Mouse (Mus musculus) neural tube, embryonic 11.5 days (tissue): ENCODE results near the gene Tomm20. TPM values are rescaled to one million over a fixed set of nuclear protein-coding genes. Genes with fewer than 3 reads are reported as not detected.

ENCODE experiments used
- ATAC-seq: fragments of 200-750 bp; cut with Nextera tagmentation; 2 replicates; pipeline ENCODE4 v1.8.0; 2017; ENCODE audit warnings: moderate number of reproducible peaks, mild to moderate bottlenecking, moderate TSS enrichment, moderate library complexity; ENCODE audit not compliant: insufficient read depth, low FRiP score, low TSS enrichment
- DNase-seq: peaks from one replicate; pipeline ENCODE4 v3.0.0-alpha.2; 2015; ENCODE audit warnings: low spot score
- H3K27ac ChIP-seq: fragments of 300-500 bp; sonication (generic); 2 replicates; pipeline ENCODE4 v1.5.1; 2014; ENCODE audit warnings: low read depth, mild to moderate bottlenecking, low read length
- H3K27me3 ChIP-seq: fragments of 300-500 bp; sonication (generic); 2 replicates; pipeline ENCODE4 v1.6.1; 2014; ENCODE audit warnings: mild to moderate bottlenecking, low read length, mixed read lengths; ENCODE audit not compliant: control insufficient read depth, insufficient read depth
- H3K36me3 ChIP-seq: fragments of 300-500 bp; sonication (generic); 2 replicates; pipeline ENCODE4 v1.6.1; 2014; ENCODE audit warnings: mild to moderate bottlenecking, low read length, moderate library complexity, mixed read lengths; ENCODE audit not compliant: control insufficient read depth, insufficient read depth
- H3K4me1 ChIP-seq: fragments of 300-500 bp; sonication (generic); 2 replicates; pipeline ENCODE4 v1.6.1; 2014; ENCODE audit warnings: low read length, mixed read lengths; ENCODE audit not compliant: control insufficient read depth, insufficient read depth
- H3K4me2 ChIP-seq: fragments of 300-500 bp; sonication (generic); 2 replicates; pipeline ENCODE4 v1.6.1; 2014; ENCODE audit warnings: low read depth, mild to moderate bottlenecking, moderate library complexity
- H3K4me3 ChIP-seq: fragments of 300-500 bp; sonication (generic); 2 replicates; pipeline ENCODE4 v1.5.1; 2014; ENCODE audit warnings: low read depth, low read length
- H3K9ac ChIP-seq: fragments of 300-500 bp; sonication (generic); 2 replicates; pipeline ENCODE4 v1.6.1; 2014; ENCODE audit warnings: mild to moderate bottlenecking, low read length
- H3K9me3 ChIP-seq: fragments of 300-500 bp; sonication (generic); 2 replicates; pipeline ENCODE4 v1.6.1; 2016; ENCODE audit warnings: low read length; ENCODE audit not compliant: control insufficient read depth
- WGBS: fragments of 180-500 bp; shearing (Covaris S2); extraction: QIAGEN DNeasy Blood & Tissue Kit; methylation state at CpG from one replicate; pipeline ENCODE4 v1.1.7; 2014; 5-methylcytosine and 5-hydroxymethylcytosine counted together
- polyA plus RNA-seq: library from polyadenylated mRNA; unstranded; fragments of >200 nt; fragmentation: Nextera tagmentation; extraction: Ambion mirVana; gene quantifications from 2 replicates; pipeline ENCODE4 v1.2.1, GENCODE M21; 2014

Tomm20 gene
- polyA plus RNA-seq, 1 experiment from 2014 or later, result 225 TPM

GRCm38 (mm10) chr8:126978028-126978427 lies 32.4 kb upstream of the Tomm20 start:
- 84% methylated on average over 10 of the region's 10 CpGs for WGBS
- Histone ChIP-seq H3K4me3 (no peak overlapping the region), H3K4me2 (no peak overlapping the region), H3K9ac (no peak overlapping the region), H3K27ac (no peak overlapping the region), H3K4me1 (no peaks in the 10 kb centered on the region), H3K9me3 (no peaks in the 10 kb centered on the region), H3K27me3 (no peaks in the 10 kb centered on the region), H3K36me3 (no peaks in the 10 kb centered on the region)
- DNase-seq (no peak), ATAC-seq (no peak)

- Histone ChIP-seq H3K9me3 (no peaks in the 10 kb centered on the region), H3K4me3 (no peak overlapping the region), H3K4me2 (no peak overlapping the region), H3K9ac (no peak overlapping the region), H3K27ac (no peak overlapping the region), H3K27me3 (no peaks in the 10 kb centered on the region), H3K4me1 (no peaks in the 10 kb centered on the region), H3K36me3 (no peaks in the 10 kb centered on the region)
- ATAC-seq (no peak), DNase-seq (no peak)
- 70% methylated on average over 8 of the region's 8 CpGs for WGBS
Observed at GRCm38 (mm10) chr8:126976608-126977348, 31.1 kb upstream of the Tomm20 start.

GRCm38 (mm10) chr8:126975706-126976105 lies 30.1 kb upstream of the Tomm20 start:
- no peak for ATAC-seq
- Histone ChIP-seq H3K4me3 (no peak overlapping the region), H3K4me1 (no peaks in the 10 kb centered on the region), H3K9me3 (no peaks in the 10 kb centered on the region), H3K36me3 (no peaks in the 10 kb centered on the region), H3K4me2 (no peak overlapping the region), H3K27me3 (no peaks in the 10 kb centered on the region), H3K27ac (no peak overlapping the region), H3K9ac (no peak overlapping the region)
- WGBS, result 27% methylated on average over 1 of the region's 1 CpGs
- peak; percentile 42 for DNase-seq

GRCm38 (mm10) chr8:126974511-126974910 lies 28.9 kb upstream of the Tomm20 start:
- Histone ChIP-seq H3K4me3 (no peak overlapping the region), H3K4me1 (no peaks in the 10 kb centered on the region), H3K36me3 (no peaks in the 10 kb centered on the region), H3K9ac (no peak overlapping the region), H3K4me2 (no peak overlapping the region), H3K27ac (no peak overlapping the region), H3K27me3 (no peaks in the 10 kb centered on the region), H3K9me3 (no peaks in the 10 kb centered on the region)
- no peak for ATAC-seq
- DNase-seq, result no peak
- WGBS, result 80% methylated on average over 4 of the region's 4 CpGs

- WGBS, result 78% methylated on average over 9 of the region's 9 CpGs
- H3K36me3 ChIP-seq, result no peaks in the 10 kb centered on the region
- no peak for ATAC-seq
- H3K9ac ChIP-seq, result no peak overlapping the region
- no peak for DNase-seq
- H3K9me3 ChIP-seq, result no peaks in the 10 kb centered on the region
- no peak overlapping the region for H3K27ac ChIP-seq
- H3K4me3 ChIP-seq, result no peak overlapping the region
- no peaks in the 10 kb centered on the region for H3K4me1 ChIP-seq
- H3K4me2 ChIP-seq, result no peak overlapping the region
- no peaks in the 10 kb centered on the region for H3K27me3 ChIP-seq
Observed at GRCm38 (mm10) chr8:126973686-126974265, 28.1 kb upstream of the Tomm20 start.

- Histone ChIP-seq H3K4me1 (no peaks in the 10 kb centered on the region), H3K4me2 (no peak overlapping the region), H3K4me3 (no peak overlapping the region), H3K9ac (no peak overlapping the region), H3K27me3 (no peaks in the 10 kb centered on the region), H3K36me3 (no peaks in the 10 kb centered on the region; the same call in 1 of the 2 replicates), H3K9me3 (no peaks in the 10 kb centered on the region), H3K27ac (no peak overlapping the region)
- no peak for DNase-seq
- WGBS, result 74% methylated on average over 2 of the region's 2 CpGs
- no peak for ATAC-seq
Observed at GRCm38 (mm10) chr8:126972649-126973048, 27.0 kb upstream of the Tomm20 start.

- no peaks in the 10 kb centered on the region for H3K27me3 ChIP-seq
- H3K9ac ChIP-seq, result no peak overlapping the region
- no peak for ATAC-seq
- H3K4me1 ChIP-seq, result no peaks in the 10 kb centered on the region
- H3K36me3 ChIP-seq, result no peaks in the 10 kb centered on the region; the same call in 1 of the 2 replicates
- no peaks in the 10 kb centered on the region for H3K9me3 ChIP-seq
- no peak overlapping the region for H3K27ac ChIP-seq
- no peak overlapping the region for H3K4me2 ChIP-seq
- DNase-seq, result no peak
- H3K4me3 ChIP-seq, result no peak overlapping the region
- 86% methylated on average over 2 of the region's 2 CpGs for WGBS
Observed at GRCm38 (mm10) chr8:126972102-126972501, 26.5 kb upstream of the Tomm20 start.

- 0 out of 2 replicates have a peak overlapping the region, but pooled peaks have one; percentile 21 for H3K27ac ChIP-seq
- ATAC-seq, result peak; percentile 45; the same call in 1 of the 2 replicates
Observed at GRCm38 (mm10) chr8:126971314-126971664, 25.6 kb upstream of the Tomm20 start.

More at GRCm38 (mm10) chr8:126971314-126971664, 25.6 kb upstream of the Tomm20 start:
- Histone ChIP-seq H3K9ac (peak overlapping the region; percentile 79), H3K4me3 (peak overlapping the region; percentile 90), H3K36me3 (no peaks in the 10 kb centered on the region; the same call in 1 of the 2 replicates), H3K4me1 (no peaks in the 10 kb centered on the region), H3K9me3 (no peaks in the 10 kb centered on the region), H3K4me2 (peak overlapping the region; percentile 73), H3K27me3 (no peaks in the 10 kb centered on the region)
- 9% methylated on average over 13 of the region's 13 CpGs for WGBS
- DNase-seq, result no peak
